Mouse (Mus musculus): ENCODE measurements around the gene Ager.

GRCm38 (mm10) chr17:34621006-34621405, 23.3 kb downstream of the Ager start:
- TF ChIP-seq CTCF (IDR thresholded peaks at IDR 0.05; ENCODE audit: low read depth, low read length), result no peak
- TF ChIP-seq GATA1 (IDR thresholded peaks at IDR 0.05; ENCODE audit: borderline replicate concordance, low read length), result no peak
- no peak for TF ChIP-seq POLR2AphosphoS5 (IDR thresholded peaks at IDR 0.05; ENCODE audit: insufficient replicate concordance, low read depth, low read length)
- no peak for TF ChIP-seq GATA2 (IDR thresholded peaks at IDR 0.05; ENCODE audit: borderline replicate concordance, low read depth, low read length)
